Mouse (Mus musculus) midbrain, postnatal 0 days (tissue): ENCODE data around the gene Cutc. TPM values are rescaled to one million over a fixed set of nuclear protein-coding genes. Genes with fewer than 3 reads are reported as not detected.

ENCODE experiments used
- ATAC-seq: fragments of 200-750 bp; cut with Nextera tagmentation; 2 replicates; pipeline ENCODE4 v1.8.0; 2017; ENCODE audit warnings: moderate number of reproducible peaks, mild to moderate bottlenecking, moderate TSS enrichment, moderate library complexity; ENCODE audit not compliant: low FRiP score
- DNase-seq: peaks from one replicate; pipeline ENCODE4 v3.0.0-alpha.2; 2015; ENCODE audit warnings: low spot score
- H3K27ac ChIP-seq: fragments of 300-500 bp; sonication (generic); 2 replicates; pipeline ENCODE4 v1.5.1; 2014; ENCODE audit warnings: low read depth, mild to moderate bottlenecking, low read length, mixed read lengths
- H3K27me3 ChIP-seq: fragments of 300-500 bp; sonication (generic); 2 replicates; pipeline ENCODE4 v1.6.1; 2014; ENCODE audit warnings: low read length, control low read depth, mixed read lengths; ENCODE audit not compliant: insufficient read depth
- H3K36me3 ChIP-seq: fragments of 300-500 bp; sonication (generic); 2 replicates; pipeline ENCODE4 v1.6.1; 2014; ENCODE audit warnings: low read length, control low read depth, mixed read lengths; ENCODE audit not compliant: insufficient read depth
- H3K4me1 ChIP-seq: fragments of 300-500 bp; sonication (generic); 2 replicates; pipeline ENCODE4 v1.6.1; 2014; ENCODE audit warnings: mild to moderate bottlenecking, control low read depth, antibody characterized with exemption, low read length, mixed read lengths; ENCODE audit not compliant: insufficient read depth
- H3K4me2 ChIP-seq: fragments of 300-500 bp; sonication (generic); 2 replicates; pipeline ENCODE4 v1.6.1; 2014; ENCODE audit warnings: low read depth, mild to moderate bottlenecking, low read length, mixed read lengths; ENCODE audit not compliant: poor library complexity, severe bottlenecking
- H3K4me3 ChIP-seq: fragments of 300-500 bp; sonication (generic); 2 replicates; pipeline ENCODE4 v1.5.1; 2014; ENCODE audit warnings: low read depth, mild to moderate bottlenecking, low read length, moderate library complexity
- H3K9ac ChIP-seq: fragments of 300-500 bp; sonication (generic); replicated peaks from 2 replicates; pipeline ENCODE4 v1.6.1; 2014; ENCODE audit warnings: mild to moderate bottlenecking, low read length, moderate library complexity, mixed read lengths; ENCODE audit not compliant: poor library complexity, severe bottlenecking
- H3K9me3 ChIP-seq: fragments of 300-500 bp; sonication (generic); 2 replicates; pipeline ENCODE4 v1.6.1; 2016; ENCODE audit warnings: low read length, control low read depth
- CTCF ChIP-seq: IDR thresholded peaks from 2 replicates; pipeline ENCODE4 v1.5.1; 2016; ENCODE audit warnings: antibody characterized with exemption, mild to moderate bottlenecking
- WGBS: fragments of 180-500 bp; shearing (Covaris S2); extraction: QIAGEN DNeasy Blood & Tissue Kit; methylation state at CpG from one replicate; pipeline ENCODE4 v1.1.7; 2014; 5-methylcytosine and 5-hydroxymethylcytosine counted together
- polyA plus RNA-seq: library from polyadenylated mRNA; unstranded; fragments of >200 nt; fragmentation: Nextera tagmentation; extraction: Ambion mirVana; gene quantifications from 2 replicates; pipeline ENCODE4 v1.2.1, GENCODE M21; 2015
- total RNA-seq: library from RNA; depleted of rRNA; stranded (reverse); fragments of >200 nt; gene quantifications from 2 replicates; pipeline ENCODE4 v1.2.3, GENCODE M21; 2014

Cutc gene
- total and polyA plus RNA-seq, 2 experiments from 2014 or later = 5.2 to 8.0 TPM

- WGBS = 88% methylated on average over 4 of the region's 4 CpGs
- no peak for ATAC-seq
- TF ChIP-seq CTCF = no peak
- H3K27ac ChIP-seq = no peak overlapping the region
- H3K4me3 ChIP-seq = no peak overlapping the region
- H3K9me3 ChIP-seq = no peaks in the 10 kb centered on the region
- H3K9ac ChIP-seq = no peak overlapping the region
- no peaks in the 10 kb centered on the region for H3K36me3 ChIP-seq
- no peak overlapping the region for H3K4me2 ChIP-seq
- no peak for DNase-seq
- H3K4me1 ChIP-seq = no peaks in the 10 kb centered on the region
- H3K27me3 ChIP-seq = no peaks in the 10 kb centered on the region
Measured at GRCm38 (mm10) chr19:43792537-43792936, 39.7 kb downstream of the Cutc start.

- Histone ChIP-seq H3K36me3 (no peaks in the 10 kb centered on the region), H3K4me2 (no peak overlapping the region), H3K4me1 (no peaks in the 10 kb centered on the region), H3K9me3 (no peaks in the 10 kb centered on the region), H3K27me3 (no peaks in the 10 kb centered on the region), H3K27ac (no peak overlapping the region), H3K9ac (no peak overlapping the region), H3K4me3 (no peak overlapping the region)
- ATAC-seq (no peak), DNase-seq (no peak)
- 88% methylated on average over 1 of the region's 1 CpGs for WGBS
- TF ChIP-seq CTCF = no peak
Measured at GRCm38 (mm10) chr19:43793951-43794350, 41.2 kb downstream of the Cutc start.

- Histone ChIP-seq H3K4me1 (no peaks in the 10 kb centered on the region), H3K36me3 (no peaks in the 10 kb centered on the region), H3K27me3 (no peaks in the 10 kb centered on the region), H3K9me3 (no peaks in the 10 kb centered on the region), H3K27ac (no peak overlapping the region), H3K9ac (no peak overlapping the region), H3K4me2 (no peak overlapping the region), H3K4me3 (no peak overlapping the region)
- no peak for TF ChIP-seq CTCF
- ATAC-seq (no peak), DNase-seq (no peak)
- 82% methylated on average over 8 of the region's 8 CpGs for WGBS
Measured at GRCm38 (mm10) chr19:43795511-43795910, 42.7 kb downstream of the Cutc start.

GRCm38 (mm10) chr19:43797216-43797615 is 44.4 kb downstream of the Cutc start:
- H3K4me1 ChIP-seq = no peaks in the 10 kb centered on the region
- DNase-seq (no peak), ATAC-seq (no peak)
- no peaks in the 10 kb centered on the region for H3K27me3 ChIP-seq
- H3K36me3 ChIP-seq = no peaks in the 10 kb centered on the region
- no peak overlapping the region for H3K4me3 ChIP-seq
- WGBS = 71% methylated on average over 5 of the region's 5 CpGs
- H3K4me2 ChIP-seq = no peak overlapping the region
- H3K9me3 ChIP-seq = no peaks in the 10 kb centered on the region
- no peak overlapping the region for H3K9ac ChIP-seq
- no peak for TF ChIP-seq CTCF
- H3K27ac ChIP-seq = no peak overlapping the region

- Histone ChIP-seq H3K4me1 (no peaks in the 10 kb centered on the region), H3K4me3 (no peak overlapping the region), H3K27me3 (no peaks in the 10 kb centered on the region), H3K9ac (no peak overlapping the region), H3K27ac (no peak overlapping the region), H3K4me2 (no peak overlapping the region), H3K36me3 (no peaks in the 10 kb centered on the region), H3K9me3 (no peaks in the 10 kb centered on the region)
- WGBS = 85% methylated on average over 9 of the region's 9 CpGs
- DNase-seq (no peak), ATAC-seq (no peak)
- TF ChIP-seq CTCF = no peak
Measured at GRCm38 (mm10) chr19:43801427-43802051, 48.7 kb downstream of the Cutc start.

- Histone ChIP-seq H3K4me1 (no peaks in the 10 kb centered on the region), H3K4me2 (no peak overlapping the region), H3K27me3 (no peaks in the 10 kb centered on the region), H3K4me3 (no peak overlapping the region), H3K9me3 (no peaks in the 10 kb centered on the region), H3K36me3 (no peaks in the 10 kb centered on the region), H3K9ac (no peak overlapping the region), H3K27ac (no peak overlapping the region)
- DNase-seq (no peak), ATAC-seq (no peak)
- TF ChIP-seq CTCF = no peak
- 85% methylated on average over 10 of the region's 10 CpGs for WGBS
Measured at GRCm38 (mm10) chr19:43803866-43804265, 51.1 kb downstream of the Cutc start.
